Mouse (Mus musculus): ENCODE measurements at regions not wholly inside any gene's neighbourhood (a gene's known extent, or its start where the extent isn't known, plus 50 kb on each side); places are given as distances from the start of the nearest gene placed in this dataset.

GRCm38 (mm10) chrX:98051521-98052170 is 96.9 kb upstream of the Ar start:
- peak; percentile 4 for DNase-seq

- no peak for DNase-seq
These were observed 95.8 kb upstream of the Ar start for GRCm38 (mm10) chrX:98052811-98053210.

All from adrenal gland, postnatal 14 days (tissue).